1 mouse cellular context compared by ENCODE assay signal in genomic region chr13:21779767-21780731, GRCm38 (mm10).
A peak's percentile ranks its signal among the peaks of the same experiment; 100 is the strongest.
TF ChIP-seq lines count a peak whose summit lies in the region.

Gene Hist1h1b (minus strand): TSS chr13:21780625.

TF ChIP-seq in CH12.LX, 34 proteins besides CTCF, POLR2A, EP300 and RAD21 (continued from another document):
- TF ChIP-seq ZNF384 (IDR thresholded peaks at IDR 0.05; ENCODE audit: low read depth, low read length): 0 out of 2 replicates have a peak, but pooled peaks have one; percentile 26
